Mouse (Mus musculus) ES-Bruce4 (cell line): ENCODE measurements at regions not wholly inside any gene's neighbourhood (a gene's known extent, or its start where the extent isn't known, plus 50 kb on each side); places are given as distances from the start of the nearest gene placed in this dataset.

Experiments
- CTCF ChIP-seq: IDR thresholded peaks from one replicate; pipeline ENCODE4 v1.8.1; 2011; ENCODE audit warnings: low read depth, low read length
- POLR2A ChIP-seq: IDR thresholded peaks from one replicate; pipeline ENCODE4 v1.8.1; 2011; ENCODE audit warnings: low read length; ENCODE audit not compliant: insufficient read depth

GRCm38 (mm10) chr9:41402942-41403341 lies 241.4 kb upstream of the Ubash3b start:
- TF ChIP-seq CTCF: no peak
- TF ChIP-seq POLR2A: no peak
